ENCODE assay signal across 23 mouse cellular contexts in the genomic region with DNA sequence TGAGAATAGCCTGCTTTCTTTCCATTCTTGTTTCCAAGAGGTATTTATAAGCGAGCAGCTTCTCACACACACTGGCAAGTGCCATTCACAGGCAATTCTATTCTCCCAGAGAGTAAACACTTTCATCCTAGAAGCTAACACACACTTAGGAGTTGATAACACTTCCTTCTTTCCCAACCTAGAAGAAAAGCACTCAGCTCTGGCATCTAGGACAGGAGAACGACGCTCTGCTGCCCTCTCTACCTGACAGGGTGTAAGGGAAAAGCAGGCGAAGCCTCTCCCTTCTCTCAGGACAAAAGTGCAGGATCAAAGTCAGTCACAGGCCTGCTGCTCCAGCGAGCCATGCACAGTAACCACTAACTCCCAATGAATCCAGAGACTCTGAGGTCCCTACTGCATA. TPM values are rescaled to one million over a fixed set of nuclear protein-coding genes. Genes with fewer than 3 reads are reported as not detected.
DNase-seq lines count a peak whose midpoint lies in the region; ATAC-seq and TF ChIP-seq lines count a peak whose summit lies in the region.
"Had no signal": no experiment of that assay in that cellular context is flagged by ENCODE, and none has a peak within 500 bp of the region (broad histone marks: within the 10 kb centered on the region; RNA-seq: fewer than 3 reads in every experiment).

No protein-coding gene starts in this region.

- no peak overlapping the region for H3K27ac ChIP-seq in heart, adult 2 months
- no peak overlapping the region for H3K27ac ChIP-seq in lung, postnatal 0 days (ENCODE audit: low read length)
- no peak overlapping the region for H3K27ac ChIP-seq in stomach, postnatal 0 days (replicated peaks)
- H3K27ac ChIP-seq in hindbrain, embryonic 11.5 days (ENCODE audit: low read depth, low read length): no peak overlapping the region
- H3K27ac ChIP-seq: embryonic facial prominence, embryonic 10.5 days; forebrain, embryonic 13.5 days; heart, embryonic 10.5 days; hindbrain, embryonic 12.5 days; hindbrain, postnatal 0 days had no signal

- DNase-seq in heart, adult 2 months: no peak
- no peak for DNase-seq in heart, adult 8-10 months (ENCODE audit: low spot score)
- peak; percentile 11 to 37 for DNase-seq in lung, adult 18-20 months
- DNase-seq in lung, postnatal 14 days: no peak
- DNase-seq in lung, postnatal 0 days (ENCODE audit: low spot score): peak; percentile 74
- no peak for DNase-seq in stomach, postnatal 0 days (ENCODE audit: low spot score)
- no peak for DNase-seq in hindbrain, embryonic 11.5 days (ENCODE audit: low spot score)
- DNase-seq: adrenal gland, postnatal 14 days; cerebellum, adult 18-20 months; forebrain, postnatal 0 days; gastrocnemius, postnatal 10 days; heart, postnatal 36 days had no signal

- H3K36me3 ChIP-seq in heart, adult 2 months (ENCODE audit: control insufficient read depth, insufficient read depth, low read length): no peaks in the 10 kb centered on the region; the same call in 1 of the 2 replicates
- no peaks in the 10 kb centered on the region for H3K36me3 ChIP-seq in lung, postnatal 0 days (ENCODE audit: insufficient read depth, low read length)
- H3K36me3 ChIP-seq in stomach, postnatal 0 days (ENCODE audit: control insufficient read depth, insufficient read depth, low read length): no peaks in the 10 kb centered on the region
- H3K36me3 ChIP-seq in hindbrain, embryonic 11.5 days (ENCODE audit: control insufficient read depth, insufficient read depth, low read length): no peaks in the 10 kb centered on the region

- no peak for TF ChIP-seq EP300 in heart, adult 2 months (IDR thresholded peaks at IDR 0.05; ENCODE audit: insufficient read depth, low read depth, low read length)
- TF ChIP-seq EP300 in lung, postnatal 0 days (IDR thresholded peaks at IDR 0.05): no peak
- no peak for TF ChIP-seq EP300 in stomach, postnatal 0 days (optimal IDR thresholded peaks at IDR 0.05)

- peak; percentile 40 for TF ChIP-seq CTCF in heart, adult 2 months (IDR thresholded peaks at IDR 0.05)
- peak; percentile 48 for TF ChIP-seq CTCF in lung, postnatal 0 days (IDR thresholded peaks at IDR 0.05)
- TF ChIP-seq CTCF in stomach, postnatal 0 days (IDR thresholded peaks at IDR 0.05; ENCODE audit: low read depth): peak; percentile 17; the same call in 1 of the 2 replicates

- H3K9me3 ChIP-seq in lung, postnatal 0 days (ENCODE audit: low read length): no peaks in the 10 kb centered on the region
- no peaks in the 10 kb centered on the region for H3K9me3 ChIP-seq in stomach, postnatal 0 days (ENCODE audit: control insufficient read depth, low read length)
- no peaks in the 10 kb centered on the region for H3K9me3 ChIP-seq in hindbrain, embryonic 11.5 days (ENCODE audit: control insufficient read depth, low read length)
- H3K9me3 ChIP-seq: embryonic facial prominence, embryonic 10.5 days; forebrain, embryonic 13.5 days; heart, embryonic 10.5 days; hindbrain, embryonic 12.5 days had no signal

- H3K79me2 ChIP-seq in heart, adult 2 months (replicated peaks; ENCODE audit: control insufficient read depth, insufficient read depth, low read length): no peaks in the 10 kb centered on the region

- intact Hi-C loops in heart, adult 2 months (cut with DNase I): loop anchor here (10.0 kb wide), 1 partner anchor 185 kb away; no protein-coding TSS in a partner anchor

- no peak overlapping the region for H3K4me2 ChIP-seq in lung, postnatal 0 days (replicated peaks; ENCODE audit: low read depth, low read length)
- no peak overlapping the region for H3K4me2 ChIP-seq in stomach, postnatal 0 days (replicated peaks; ENCODE audit: low read depth)
- no peak overlapping the region for H3K4me2 ChIP-seq in hindbrain, embryonic 11.5 days (replicated peaks; ENCODE audit: low read depth, low read length)
- H3K4me2 ChIP-seq: forebrain, embryonic 13.5 days; hindbrain, embryonic 12.5 days had no signal

- no peak overlapping the region for H3K4me3 ChIP-seq in heart, adult 2 months
- no peak overlapping the region for H3K4me3 ChIP-seq in lung, postnatal 0 days (ENCODE audit: low read depth, low read length)
- H3K4me3 ChIP-seq in stomach, postnatal 0 days (ENCODE audit: low read depth, low read length): no peak overlapping the region
- no peak overlapping the region for H3K4me3 ChIP-seq in hindbrain, embryonic 11.5 days (ENCODE audit: low read depth, low read length)
- H3K4me3 ChIP-seq: embryonic facial prominence, embryonic 10.5 days; forebrain, embryonic 13.5 days; heart, embryonic 10.5 days; hindbrain, embryonic 12.5 days had no signal

- no peak overlapping the region for H3K9ac ChIP-seq in heart, adult 2 months (ENCODE audit: low read depth, low read length)
- H3K9ac ChIP-seq in lung, postnatal 0 days (replicated peaks; ENCODE audit: low read depth): no peak overlapping the region
- no peak overlapping the region for H3K9ac ChIP-seq in stomach, postnatal 0 days (ENCODE audit: low read length)
- no peak overlapping the region for H3K9ac ChIP-seq in hindbrain, embryonic 11.5 days (ENCODE audit: low read depth, low read length)
- H3K9ac ChIP-seq: forebrain, embryonic 13.5 days; forebrain, postnatal 0 days; hindbrain, embryonic 12.5 days had no signal

- 62% methylated on average over 5 of the region's 5 CpGs for WGBS in heart, adult 2 months
- 49% methylated on average over 5 of the region's 5 CpGs for WGBS in lung, postnatal 0 days
- 51% methylated on average over 5 of the region's 5 CpGs for WGBS in stomach, postnatal 0 days
- 63% methylated on average over 5 of the region's 5 CpGs for WGBS in hindbrain, embryonic 11.5 days

- ATAC-seq in lung, postnatal 0 days: peak; percentile 87
- no peak for ATAC-seq in stomach, postnatal 0 days (ENCODE audit: low FRiP score, low TSS enrichment)
- ATAC-seq in hindbrain, embryonic 11.5 days (ENCODE audit: low FRiP score): no peak
- ATAC-seq: activated CD4-positive, CD25-positive, alpha-beta regulatory T cell, adult 4 months; forebrain, embryonic 13.5 days; forebrain, postnatal 0 days; hindbrain, postnatal 0 days; Patski had no signal

- no peaks in the 10 kb centered on the region for H3K4me1 ChIP-seq in heart, adult 2 months (ENCODE audit: control insufficient read depth, insufficient read depth, low read length)
- H3K4me1 ChIP-seq in lung, postnatal 0 days (ENCODE audit: insufficient read depth, low read depth, low read length): no peaks in the 10 kb centered on the region
- no peaks in the 10 kb centered on the region for H3K4me1 ChIP-seq in stomach, postnatal 0 days (replicated peaks; ENCODE audit: control insufficient read depth, insufficient read depth)
- H3K4me1 ChIP-seq in hindbrain, embryonic 11.5 days (replicated peaks; ENCODE audit: control insufficient read depth, insufficient read depth, low read length): no peaks in the 10 kb centered on the region
- H3K4me1 ChIP-seq: embryonic facial prominence, embryonic 10.5 days; forebrain, embryonic 13.5 days; hindbrain, embryonic 12.5 days had no signal

- TF ChIP-seq POLR2A in heart, adult 2 months (IDR thresholded peaks at IDR 0.05; ENCODE audit: insufficient read depth, low read depth, low read length): no peak

- no peaks in the 10 kb centered on the region for H3K27me3 ChIP-seq in heart, adult 2 months (ENCODE audit: control insufficient read depth, insufficient read depth, low read length)
- no peaks in the 10 kb centered on the region for H3K27me3 ChIP-seq in lung, postnatal 0 days (replicated peaks; ENCODE audit: insufficient read depth, low read length)
- H3K27me3 ChIP-seq in stomach, postnatal 0 days (ENCODE audit: control insufficient read depth, insufficient read depth, low read length): no peaks in the 10 kb centered on the region
- no peaks in the 10 kb centered on the region for H3K27me3 ChIP-seq in hindbrain, embryonic 11.5 days (ENCODE audit: control insufficient read depth, insufficient read depth, low read length)
- H3K27me3 ChIP-seq: CH12.LX; forebrain, embryonic 13.5 days; hindbrain, embryonic 12.5 days; Patski had no signal

RNA-seq across cellular contexts. Expression of gene Zdhhc21, which starts 30.3 kb away (rescaled TPM):
- total RNA-seq in heart, adult 2 months (2021): 1 to 10 TPM; 8.5 to 9.3 TPM
- polyA plus RNA-seq in heart, adult 2 months (2012; rRNA removed): 2.7 and 6.4 TPM in 2 replicates
- total RNA-seq in heart, adult 8-10 months (2022): 10 to 100 TPM in 3 of 4 experiments, 1 to 10 TPM in 1; 9.2 to 12.5 (median 11.1) TPM
- polyA plus RNA-seq in lung, postnatal 0 days (2015; fragmentation: Nextera tagmentation; extraction: Ambion mirVana): 8.8 and 8.9 TPM in 2 replicates
- 9.9 and 10.4 TPM in 2 replicates for polyA plus RNA-seq in stomach, postnatal 0 days (2015; fragmentation: Nextera tagmentation; extraction: Ambion mirVana)
- polyA plus RNA-seq in hindbrain, embryonic 11.5 days (2014; fragmentation: Nextera tagmentation; extraction: Ambion mirVana): 12.7 and 16.9 TPM in 2 replicates

RNA-seq across cellular contexts. Expression of gene Cer1, which starts 55.5 kb away (rescaled TPM):
- total RNA-seq in heart, adult 2 months (2021): not detected
- polyA plus RNA-seq in heart, adult 2 months (2012; rRNA removed): not detected in 2 replicates
- not detected for total RNA-seq in heart, adult 8-10 months (2022)
- not detected in 2 replicates for polyA plus RNA-seq in lung, postnatal 0 days (2015; fragmentation: Nextera tagmentation; extraction: Ambion mirVana)
- polyA plus RNA-seq in stomach, postnatal 0 days (2015; fragmentation: Nextera tagmentation; extraction: Ambion mirVana): 0.05 TPM in 1 of 2 replicates, not detected in the other
- 0.25 and 0.28 TPM in 2 replicates for polyA plus RNA-seq in hindbrain, embryonic 11.5 days (2014; fragmentation: Nextera tagmentation; extraction: Ambion mirVana)
- total RNA-seq: adrenal gland, adult 18-20 months; adrenal gland, postnatal 14 days; CH12.LX; gastrocnemius, postnatal 10 days; heart, postnatal 36 days; hindbrain, postnatal 0 days had no signal
- polyA plus RNA-seq: activated CD4-positive, CD25-positive, alpha-beta regulatory T cell, adult 4 months; embryonic facial prominence, embryonic 10.5 days; forebrain, postnatal 0 days; gonadal fat pad, adult 2 months; heart, embryonic 10.5 days; heart, embryonic 16.5 days; hindbrain, embryonic 12.5 days; hindbrain, postnatal 0 days; Patski had no signal

Comparison
In these comparisons a context has a peak if more than half of its experiments do, and no peak if none do; other contexts are left out.
1. DNase-seq: peak in lung, adult 18-20 months (2 of 2) and lung, postnatal 0 days (single experiment); none in heart, adult 2 months (0 of 2), heart, adult 8-10 months (single experiment), lung, postnatal 14 days (single experiment), stomach, postnatal 0 days (single experiment) and hindbrain, embryonic 11.5 days (single experiment).
2. Peak in every context shown above with its lines, with median percentiles within 50 percentile points of each other: CTCF ChIP-seq.